ENCODE assay signal across 31 mouse cellular contexts in the genomic region with DNA sequence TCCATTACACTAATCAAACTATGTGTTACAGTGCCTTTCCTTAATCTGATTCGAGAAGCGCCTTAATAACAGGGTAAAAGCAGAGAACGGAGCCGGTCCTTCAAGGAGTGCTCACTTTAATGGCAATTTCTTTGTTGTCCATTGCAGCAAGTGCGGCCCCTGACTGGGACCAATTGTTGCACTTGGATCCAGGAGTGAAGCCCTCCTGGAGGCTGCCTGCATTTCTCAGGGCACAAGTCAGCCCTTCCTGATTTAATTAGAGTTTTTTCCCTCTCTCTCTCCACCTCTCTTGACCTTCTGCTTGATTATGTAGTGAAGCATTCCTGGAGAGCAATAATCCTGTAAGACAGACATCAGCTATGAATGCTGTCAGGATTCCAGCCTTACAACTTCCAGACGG.
DNase-seq lines count a peak whose midpoint lies in the region; ATAC-seq lines count a peak whose summit lies in the region.
"Had no signal": no experiment of that assay in that cellular context is flagged by ENCODE, and none has a peak within 500 bp of the region (broad histone marks: within the 10 kb centered on the region; RNA-seq: fewer than 3 reads in every experiment).

No protein-coding gene starts in this region.

- WGBS in forebrain, embryonic 11.5 days: 4% methylated on average over 6 of the region's 6 CpGs
- 6% methylated on average over 6 of the region's 6 CpGs for WGBS in forebrain, embryonic 15.5 days
- 6% methylated on average over 6 of the region's 6 CpGs for WGBS in midbrain, embryonic 12.5 days
- WGBS in midbrain, embryonic 16.5 days: 5% methylated on average over 6 of the region's 6 CpGs
- 10% methylated on average over 6 of the region's 6 CpGs for WGBS in embryonic facial prominence, embryonic 11.5 days
- 10% methylated on average over 6 of the region's 6 CpGs for WGBS in midbrain, embryonic 15.5 days
- 15% methylated on average over 6 of the region's 6 CpGs for WGBS in hindbrain, embryonic 10.5 days

- no peaks in the 10 kb centered on the region for H3K36me3 ChIP-seq in forebrain, embryonic 11.5 days (ENCODE audit: control insufficient read depth, insufficient read depth, low read length)
- H3K36me3 ChIP-seq in forebrain, embryonic 15.5 days: no peaks in the 10 kb centered on the region
- no peaks in the 10 kb centered on the region for H3K36me3 ChIP-seq in midbrain, embryonic 12.5 days
- H3K36me3 ChIP-seq in midbrain, embryonic 16.5 days (ENCODE audit: control insufficient read depth, insufficient read depth, low read length): no peaks in the 10 kb centered on the region
- H3K36me3 ChIP-seq in embryonic facial prominence, embryonic 11.5 days (replicated peaks; ENCODE audit: control insufficient read depth, insufficient read depth, low read depth, low read length): no peaks in the 10 kb centered on the region
- no peaks in the 10 kb centered on the region for H3K36me3 ChIP-seq in midbrain, embryonic 15.5 days (replicated peaks)
- no peaks in the 10 kb centered on the region for H3K36me3 ChIP-seq in hindbrain, embryonic 10.5 days
- H3K36me3 ChIP-seq: embryonic facial prominence, embryonic 13.5 days; heart, embryonic 13.5 days; limb, embryonic 15.5 days; lung, embryonic 15.5 days; neural tube, embryonic 13.5 days; stomach, embryonic 15.5 days had no signal

- H3K4me1 ChIP-seq in forebrain, embryonic 11.5 days (replicated peaks; ENCODE audit: control insufficient read depth, insufficient read depth, low read length): 0 out of 2 replicates have a peak, but pooled peaks cover 5% of the 10 kb centered on the region
- H3K4me1 ChIP-seq in forebrain, embryonic 15.5 days: peaks cover 6% of the 10 kb centered on the region
- peaks cover 12% of the 10 kb centered on the region for H3K4me1 ChIP-seq in midbrain, embryonic 12.5 days
- H3K4me1 ChIP-seq in midbrain, embryonic 16.5 days (ENCODE audit: control insufficient read depth, insufficient read depth, low read length): peaks cover 8% of the 10 kb centered on the region
- no peaks in the 10 kb centered on the region for H3K4me1 ChIP-seq in embryonic facial prominence, embryonic 11.5 days (ENCODE audit: control insufficient read depth, insufficient read depth, low read length)
- peaks cover 14% of the 10 kb centered on the region for H3K4me1 ChIP-seq in midbrain, embryonic 15.5 days
- peaks cover 15% of the 10 kb centered on the region for H3K4me1 ChIP-seq in hindbrain, embryonic 10.5 days (replicated peaks)
- H3K4me1 ChIP-seq: limb, embryonic 15.5 days; lung, embryonic 15.5 days; megakaryocyte, embryonic 14.5 days; stomach, embryonic 15.5 days had no signal

- H3K9me3 ChIP-seq in forebrain, embryonic 11.5 days (ENCODE audit: control insufficient read depth, low read length): no peaks in the 10 kb centered on the region
- H3K9me3 ChIP-seq in forebrain, embryonic 15.5 days: no peaks in the 10 kb centered on the region
- no peaks in the 10 kb centered on the region for H3K9me3 ChIP-seq in midbrain, embryonic 12.5 days
- H3K9me3 ChIP-seq in midbrain, embryonic 16.5 days (replicated peaks; ENCODE audit: control insufficient read depth, low read length, poor library complexity, severe bottlenecking): no peaks in the 10 kb centered on the region
- no peaks in the 10 kb centered on the region for H3K9me3 ChIP-seq in embryonic facial prominence, embryonic 11.5 days (replicated peaks; ENCODE audit: control insufficient read depth, low read length)
- H3K9me3 ChIP-seq in midbrain, embryonic 15.5 days: no peaks in the 10 kb centered on the region
- H3K9me3 ChIP-seq in hindbrain, embryonic 10.5 days: no peaks in the 10 kb centered on the region
- H3K9me3 ChIP-seq: embryonic facial prominence, embryonic 13.5 days; heart, embryonic 13.5 days; limb, embryonic 15.5 days; lung, embryonic 15.5 days; neural tube, embryonic 13.5 days; stomach, embryonic 15.5 days had no signal

- H3K27me3 ChIP-seq in forebrain, embryonic 11.5 days (ENCODE audit: control insufficient read depth, insufficient read depth, low read length): no peaks in the 10 kb centered on the region; the same call in 1 of the 2 replicates
- H3K27me3 ChIP-seq in forebrain, embryonic 15.5 days: no peaks in the 10 kb centered on the region
- no peaks in the 10 kb centered on the region for H3K27me3 ChIP-seq in midbrain, embryonic 12.5 days
- no peaks in the 10 kb centered on the region for H3K27me3 ChIP-seq in midbrain, embryonic 16.5 days (ENCODE audit: control insufficient read depth, insufficient read depth, low read depth, low read length)
- no peaks in the 10 kb centered on the region for H3K27me3 ChIP-seq in embryonic facial prominence, embryonic 11.5 days (ENCODE audit: control insufficient read depth, insufficient read depth, low read length)
- no peaks in the 10 kb centered on the region for H3K27me3 ChIP-seq in midbrain, embryonic 15.5 days (replicated peaks)
- H3K27me3 ChIP-seq in hindbrain, embryonic 10.5 days (ENCODE audit: insufficient read depth, poor library complexity, severe bottlenecking): peaks cover 3% of the 10 kb centered on the region; the same call in 1 of the 2 replicates
- H3K27me3 ChIP-seq: embryonic facial prominence, embryonic 13.5 days; limb, embryonic 15.5 days; lung, embryonic 15.5 days; megakaryocyte, embryonic 14.5 days; neural tube, embryonic 13.5 days; stomach, embryonic 15.5 days had no signal

- intact Hi-C loops in heart, postnatal 14 days (cut with DNase I): no loop called here

- ATAC-seq in forebrain, embryonic 11.5 days (replicated peaks; ENCODE audit: low FRiP score): no peak
- ATAC-seq in forebrain, embryonic 15.5 days (replicated peaks): no peak
- ATAC-seq in midbrain, embryonic 12.5 days (ENCODE audit: low FRiP score, low read depth): no peak
- no peak for ATAC-seq in midbrain, embryonic 16.5 days
- peak; percentile 44 for ATAC-seq in embryonic facial prominence, embryonic 11.5 days (replicated peaks; ENCODE audit: insufficient number of reproducible peaks, low FRiP score, low TSS enrichment, low read depth)
- ATAC-seq in midbrain, embryonic 15.5 days (replicated peaks): 0 out of 2 replicates have a peak, but pooled peaks have one; percentile 11
- ATAC-seq: hindbrain, embryonic 16.5 days; intestine, postnatal 0 days had no signal

- H3K27ac ChIP-seq in forebrain, embryonic 11.5 days (ENCODE audit: low read depth, low read length): no peak overlapping the region
- no peak overlapping the region for H3K27ac ChIP-seq in forebrain, embryonic 15.5 days (replicated peaks)
- H3K27ac ChIP-seq in midbrain, embryonic 12.5 days (replicated peaks): 0 out of 2 replicates have a peak overlapping the region, but pooled peaks have one; percentile 15
- H3K27ac ChIP-seq in midbrain, embryonic 16.5 days (ENCODE audit: low read length): no peak overlapping the region
- H3K27ac ChIP-seq in embryonic facial prominence, embryonic 11.5 days (replicated peaks; ENCODE audit: low read depth, low read length): no peak overlapping the region
- no peak overlapping the region for H3K27ac ChIP-seq in midbrain, embryonic 15.5 days
- no peak overlapping the region for H3K27ac ChIP-seq in hindbrain, embryonic 10.5 days
- H3K27ac ChIP-seq: embryonic facial prominence, embryonic 13.5 days; heart, embryonic 13.5 days; left cerebral cortex, adult 2 months; limb, embryonic 15.5 days; liver, embryonic 14.5 days; lung, embryonic 15.5 days; neural tube, embryonic 13.5 days; stomach, embryonic 15.5 days had no signal

- H3K4me3 ChIP-seq in forebrain, embryonic 11.5 days (ENCODE audit: low read depth, low read length): no peak overlapping the region
- no peak overlapping the region for H3K4me3 ChIP-seq in forebrain, embryonic 15.5 days
- H3K4me3 ChIP-seq in midbrain, embryonic 12.5 days: no peak overlapping the region
- H3K4me3 ChIP-seq in midbrain, embryonic 16.5 days (ENCODE audit: low read depth, low read length): no peak overlapping the region
- no peak overlapping the region for H3K4me3 ChIP-seq in embryonic facial prominence, embryonic 11.5 days (ENCODE audit: low read depth, low read length)
- no peak overlapping the region for H3K4me3 ChIP-seq in midbrain, embryonic 15.5 days
- H3K4me3 ChIP-seq in hindbrain, embryonic 10.5 days: no peak overlapping the region
- H3K4me3 ChIP-seq: embryonic facial prominence, embryonic 13.5 days; erythroblast, embryonic 14.5 days; heart, embryonic 13.5 days; left cerebral cortex, adult 2 months; limb, embryonic 15.5 days; lung, embryonic 15.5 days; megakaryocyte, embryonic 14.5 days; myocyte; neural tube, embryonic 13.5 days; stomach, embryonic 15.5 days had no signal

- peak; percentile 50 for DNase-seq in forebrain, embryonic 11.5 days (ENCODE audit: low spot score)
- DNase-seq in embryonic facial prominence, embryonic 11.5 days (ENCODE audit: low spot score): peak; percentile 38
- no peak for DNase-seq in heart, postnatal 14 days
- no peak for DNase-seq in hindbrain, embryonic 10.5 days (ENCODE audit: low spot score)
- DNase-seq: adrenal gland, postnatal 14 days; cerebellum, adult 8-10 months; cerebellum, postnatal 36 days; gastrocnemius, postnatal 14 days; heart, adult 18-20 months; kidney, postnatal 4 days; layer of hippocampus, adult 9-11 months; left cerebral cortex, postnatal 4 days; lung, postnatal 36 days; thymus, postnatal 36 days had no signal

- H3K9ac ChIP-seq in forebrain, embryonic 11.5 days (ENCODE audit: low read length): no peak overlapping the region
- no peak overlapping the region for H3K9ac ChIP-seq in forebrain, embryonic 15.5 days (replicated peaks)
- no peak overlapping the region for H3K9ac ChIP-seq in midbrain, embryonic 12.5 days (replicated peaks)
- no peak overlapping the region for H3K9ac ChIP-seq in midbrain, embryonic 16.5 days (ENCODE audit: low read depth, low read length)
- H3K9ac ChIP-seq in embryonic facial prominence, embryonic 11.5 days (replicated peaks; ENCODE audit: low read length): no peak overlapping the region
- H3K9ac ChIP-seq in midbrain, embryonic 15.5 days: no peak overlapping the region
- H3K9ac ChIP-seq: embryonic facial prominence, embryonic 13.5 days; heart, embryonic 13.5 days; limb, embryonic 15.5 days; liver, embryonic 14.5 days; lung, embryonic 15.5 days; neural tube, embryonic 13.5 days; stomach, embryonic 15.5 days had no signal

- H3K4me2 ChIP-seq in forebrain, embryonic 11.5 days (ENCODE audit: low read depth, low read length, severe bottlenecking): no peak overlapping the region
- no peak overlapping the region for H3K4me2 ChIP-seq in forebrain, embryonic 15.5 days (replicated peaks)
- H3K4me2 ChIP-seq in midbrain, embryonic 12.5 days (replicated peaks): no peak overlapping the region
- no peak overlapping the region for H3K4me2 ChIP-seq in midbrain, embryonic 16.5 days (ENCODE audit: low read length)
- no peak overlapping the region for H3K4me2 ChIP-seq in embryonic facial prominence, embryonic 11.5 days (ENCODE audit: low read depth, low read length)
- no peak overlapping the region for H3K4me2 ChIP-seq in midbrain, embryonic 15.5 days
- H3K4me2 ChIP-seq: embryonic facial prominence, embryonic 13.5 days; heart, embryonic 13.5 days; limb, embryonic 15.5 days; lung, embryonic 15.5 days; neural tube, embryonic 13.5 days; stomach, embryonic 15.5 days had no signal

Comparison
In these comparisons a context has a peak if more than half of its experiments do, and no peak if none do; other contexts are left out.
1. ATAC-seq: peak in embryonic facial prominence, embryonic 11.5 days (single experiment) and midbrain, embryonic 15.5 days (single experiment); none in forebrain, embryonic 11.5 days (single experiment), forebrain, embryonic 15.5 days (single experiment), midbrain, embryonic 12.5 days (single experiment) and midbrain, embryonic 16.5 days (single experiment).
2. DNase-seq: peak in forebrain, embryonic 11.5 days (single experiment) and embryonic facial prominence, embryonic 11.5 days (single experiment); none in heart, postnatal 14 days (0 of 2) and hindbrain, embryonic 10.5 days (single experiment).